Mouse (Mus musculus): ENCODE measurements around the gene Arhgef1. TPM values are rescaled to one million over a fixed set of nuclear protein-coding genes. Genes with fewer than 3 reads are reported as not detected.

Arhgef1 gene
- polyA plus RNA-seq (2015; fragmentation: Illumina TruSeq; extraction: RNeasy Lipid Tissue Mini Kit (QIAGEN cat#74804); ENCODE audit: insufficient read depth, low read depth, low replicate concordance): 39.0 TPM

GRCm38 (mm10) chr7:24902630-24903443 lies at the start of gene Arhgef1:
Gene Arhgef1, plus strand, starts transcription at chr7:24902912.

GRCm38 (mm10) chr7:24861913-24862312 lies 40.8 kb upstream of the Arhgef1 start, which contains the start of gene Gm9844:
Gene Gm9844, plus strand, starts transcription at chr7:24862213.

GRCm38 (mm10) chr7:24869532-24870165 lies 33.1 kb upstream of the Arhgef1 start, which contains the start of the genes Lypd4 and Dmrtc2:
Gene Lypd4, minus strand, starts transcription at chr7:24869941.
Gene Dmrtc2, plus strand, starts transcription at chr7:24870057.

GRCm38 (mm10) chr7:24883896-24884692 lies 18.6 kb upstream of the Arhgef1 start, which contains the start of gene Rps19:
Gene Rps19, plus strand, starts transcription at chr7:24884371.

GRCm38 (mm10) chr7:24897224-24897623 lies 5.5 kb upstream of the Arhgef1 start, which contains the start of gene Cd79a:
Gene Cd79a, plus strand, starts transcription at chr7:24897381.

GRCm38 (mm10) chr7:24944257-24944950 lies 41.7 kb downstream of the Arhgef1 start, which contains the start of gene Gm4881:
Gene Gm4881, minus strand, starts transcription at chr7:24944494.

GRCm38 (mm10) chr7:24971972-24972893 lies 69.5 kb downstream of the Arhgef1 start, which contains the start of gene Rabac1:
Gene Rabac1, minus strand, starts transcription at chr7:24972754.

Other genes with a start within 250 kb of the Arhgef1 start
- not detected for gene Tex101, start 226.2 kb upstream of the Arhgef1 start, polyA plus RNA-seq (2015; fragmentation: Illumina TruSeq; extraction: RNeasy Lipid Tissue Mini Kit (QIAGEN cat#74804); ENCODE audit: insufficient read depth, low read depth, low replicate concordance)
- gene BC049730, start 193.7 kb upstream of the Arhgef1 start, polyA plus RNA-seq (2015; fragmentation: Illumina TruSeq; extraction: RNeasy Lipid Tissue Mini Kit (QIAGEN cat#74804); ENCODE audit: insufficient read depth, low read depth, low replicate concordance): not detected
- gene Gm4763, start 176.0 kb upstream of the Arhgef1 start, polyA plus RNA-seq (2015; fragmentation: Illumina TruSeq; extraction: RNeasy Lipid Tissue Mini Kit (QIAGEN cat#74804); ENCODE audit: insufficient read depth, low read depth, low replicate concordance): not detected
- gene Cd177, start 142.6 kb upstream of the Arhgef1 start, polyA plus RNA-seq (2015; fragmentation: Illumina TruSeq; extraction: RNeasy Lipid Tissue Mini Kit (QIAGEN cat#74804); ENCODE audit: insufficient read depth, low read depth, low replicate concordance): not detected
- not detected for gene Ceacam10, start 125.7 kb upstream of the Arhgef1 start, polyA plus RNA-seq (2015; fragmentation: Illumina TruSeq; extraction: RNeasy Lipid Tissue Mini Kit (QIAGEN cat#74804); ENCODE audit: insufficient read depth, low read depth, low replicate concordance)
- not detected for gene Gm9844, start 40.7 kb upstream of the Arhgef1 start, polyA plus RNA-seq (2015; fragmentation: Illumina TruSeq; extraction: RNeasy Lipid Tissue Mini Kit (QIAGEN cat#74804); ENCODE audit: insufficient read depth, low read depth, low replicate concordance)
- not detected for gene Lypd4, start 33.0 kb upstream of the Arhgef1 start, polyA plus RNA-seq (2015; fragmentation: Illumina TruSeq; extraction: RNeasy Lipid Tissue Mini Kit (QIAGEN cat#74804); ENCODE audit: insufficient read depth, low read depth, low replicate concordance)
- gene Dmrtc2, start 32.9 kb upstream of the Arhgef1 start, polyA plus RNA-seq (2015; fragmentation: Illumina TruSeq; extraction: RNeasy Lipid Tissue Mini Kit (QIAGEN cat#74804); ENCODE audit: insufficient read depth, low read depth, low replicate concordance): not detected
- 743 TPM for gene Rps19, start 18.5 kb upstream of the Arhgef1 start, polyA plus RNA-seq (2015; fragmentation: Illumina TruSeq; extraction: RNeasy Lipid Tissue Mini Kit (QIAGEN cat#74804); ENCODE audit: insufficient read depth, low read depth, low replicate concordance)
- gene Cd79a, start 5.5 kb upstream of the Arhgef1 start, polyA plus RNA-seq (2015; fragmentation: Illumina TruSeq; extraction: RNeasy Lipid Tissue Mini Kit (QIAGEN cat#74804); ENCODE audit: insufficient read depth, low read depth, low replicate concordance): 1.7 TPM
- gene Gm4881, start 41.6 kb downstream of the Arhgef1 start, polyA plus RNA-seq (2015; fragmentation: Illumina TruSeq; extraction: RNeasy Lipid Tissue Mini Kit (QIAGEN cat#74804); ENCODE audit: insufficient read depth, low read depth, low replicate concordance): not detected
- 187 TPM for gene Rabac1, start 69.8 kb downstream of the Arhgef1 start, polyA plus RNA-seq (2015; fragmentation: Illumina TruSeq; extraction: RNeasy Lipid Tissue Mini Kit (QIAGEN cat#74804); ENCODE audit: insufficient read depth, low read depth, low replicate concordance)
- 0.50 TPM for gene Atp1a3, start 103.0 kb downstream of the Arhgef1 start, polyA plus RNA-seq (2015; fragmentation: Illumina TruSeq; extraction: RNeasy Lipid Tissue Mini Kit (QIAGEN cat#74804); ENCODE audit: insufficient read depth, low read depth, low replicate concordance)
- 6.6 TPM for gene Grik5, start 169.4 kb downstream of the Arhgef1 start, polyA plus RNA-seq (2015; fragmentation: Illumina TruSeq; extraction: RNeasy Lipid Tissue Mini Kit (QIAGEN cat#74804); ENCODE audit: insufficient read depth, low read depth, low replicate concordance)
- gene Zfp574, start 169.7 kb downstream of the Arhgef1 start, polyA plus RNA-seq (2015; fragmentation: Illumina TruSeq; extraction: RNeasy Lipid Tissue Mini Kit (QIAGEN cat#74804); ENCODE audit: insufficient read depth, low read depth, low replicate concordance): 2.9 TPM

Measured in pancreas, adult 10 weeks (tissue).